Mouse (Mus musculus) stomach, postnatal 0 days (tissue): ENCODE measurements around the gene Cypt1.

Experiments
- CTCF ChIP-seq: IDR thresholded peaks from 2 replicates; pipeline ENCODE4 v1.5.1; 2016; ENCODE audit warnings: antibody characterized with exemption, low read depth, mild to moderate bottlenecking, moderate library complexity
- EP300 ChIP-seq: optimal IDR thresholded peaks from 2 replicates; pipeline ENCODE3; 2016; ENCODE audit warnings: antibody characterized with exemption

- TF ChIP-seq EP300: no peak
- no peak for TF ChIP-seq CTCF
Observed at GRCm38 (mm10) chrX:16546806-16547205, 24.1 kb downstream of the Cypt1 start.
